Mouse (Mus musculus) neural tube, embryonic 12.5 days (tissue): Measurements from ENCODE around the gene Oas1f. TPM values are rescaled to one million over a fixed set of nuclear protein-coding genes. Genes with fewer than 3 reads are reported as not detected.
"Not testable (repeated sequence)": the region's sequence is repeated elsewhere in the genome, so short reads cannot be mapped to it uniquely, and the experiment has no call there.

ENCODE experiments used
- ATAC-seq: fragments of 200-750 bp; cut with Nextera tagmentation; 2 replicates; pipeline ENCODE4 v1.8.0; 2017; ENCODE audit warnings: low read depth, mild to moderate bottlenecking, moderate TSS enrichment, moderate library complexity; ENCODE audit not compliant: low FRiP score
- H3K27ac ChIP-seq: fragments of 300-500 bp; sonication (generic); 2 replicates; pipeline ENCODE4 v1.5.1; 2016
- H3K27me3 ChIP-seq: fragments of 300-500 bp; sonication (generic); replicated peaks from 2 replicates; pipeline ENCODE4 v1.6.1; 2016; ENCODE audit warnings: mild to moderate bottlenecking
- H3K36me3 ChIP-seq: fragments of 300-500 bp; sonication (generic); 2 replicates; pipeline ENCODE4 v1.6.1; 2016; ENCODE audit warnings: mild to moderate bottlenecking
- H3K4me1 ChIP-seq: fragments of 300-500 bp; sonication (generic); 2 replicates; pipeline ENCODE4 v1.6.1; 2016
- H3K4me2 ChIP-seq: fragments of 300-500 bp; sonication (generic); replicated peaks from 2 replicates; pipeline ENCODE4 v1.6.1; 2016; ENCODE audit warnings: mild to moderate bottlenecking
- H3K4me3 ChIP-seq: fragments of 300-500 bp; sonication (generic); 2 replicates; pipeline ENCODE4 v1.5.1; 2016
- H3K9ac ChIP-seq: fragments of 300-500 bp; sonication (generic); 2 replicates; pipeline ENCODE4 v1.6.1; 2016; ENCODE audit warnings: mild to moderate bottlenecking
- H3K9me3 ChIP-seq: fragments of 300-500 bp; sonication (generic); 2 replicates; pipeline ENCODE4 v1.6.1; 2016; ENCODE audit warnings: mild to moderate bottlenecking
- WGBS: fragments of 180-500 bp; shearing (Covaris S2); methylation state at CpG from one replicate; pipeline ENCODE4 v1.1.7; 2016; 5-methylcytosine and 5-hydroxymethylcytosine counted together
- polyA plus RNA-seq: library from polyadenylated mRNA; unstranded; fragments of >200 nt; fragmentation: Nextera tagmentation; extraction: Ambion mirVana; gene quantifications from 2 replicates; pipeline ENCODE4 v1.2.1, GENCODE M21; 2016

Oas1f gene
- polyA plus RNA-seq: not detected in 2 replicates

DNA sequence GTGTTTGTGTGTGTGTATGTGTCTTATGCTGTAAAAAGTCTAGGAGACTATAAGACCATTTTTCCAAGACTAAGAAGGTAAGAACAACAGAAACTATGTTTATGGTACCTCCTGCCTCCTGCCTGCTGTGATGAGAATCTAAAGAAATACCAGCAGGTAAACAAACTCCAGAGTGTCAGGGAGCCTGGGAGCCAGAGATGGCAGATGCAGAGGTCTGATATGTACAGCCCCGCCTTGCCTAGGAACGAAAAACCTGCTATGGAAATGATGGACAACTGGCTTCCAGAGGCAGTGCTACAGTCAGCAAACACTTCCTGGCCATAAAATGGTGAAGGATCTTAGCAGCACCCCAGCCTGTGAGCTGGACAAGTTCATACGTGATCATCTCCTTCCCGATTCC, at the start of gene Oas1f:
Gene Oas1f (plus strand): TSS at position 301 of the 400 bp plus-strand sequence.
- H3K4me1 ChIP-seq: no peaks in the 10 kb centered on the region
- 89% methylated on average over 4 of the region's 4 CpGs for WGBS
- H3K27me3 ChIP-seq: no peaks in the 10 kb centered on the region
- H3K9me3 ChIP-seq: 0 out of 2 replicates have a peak, but pooled peaks cover 3% of the 10 kb centered on the region
- no peak within 1 kb of the TSS for H3K4me3 ChIP-seq
- no peak within 1 kb of the TSS for H3K9ac ChIP-seq
- H3K27ac ChIP-seq: no peak within 1 kb of the TSS
- no peak within 1 kb of the TSS for H3K4me2 ChIP-seq
- no peak for ATAC-seq
- H3K36me3 ChIP-seq: no peaks in the 10 kb centered on the region

DNA sequence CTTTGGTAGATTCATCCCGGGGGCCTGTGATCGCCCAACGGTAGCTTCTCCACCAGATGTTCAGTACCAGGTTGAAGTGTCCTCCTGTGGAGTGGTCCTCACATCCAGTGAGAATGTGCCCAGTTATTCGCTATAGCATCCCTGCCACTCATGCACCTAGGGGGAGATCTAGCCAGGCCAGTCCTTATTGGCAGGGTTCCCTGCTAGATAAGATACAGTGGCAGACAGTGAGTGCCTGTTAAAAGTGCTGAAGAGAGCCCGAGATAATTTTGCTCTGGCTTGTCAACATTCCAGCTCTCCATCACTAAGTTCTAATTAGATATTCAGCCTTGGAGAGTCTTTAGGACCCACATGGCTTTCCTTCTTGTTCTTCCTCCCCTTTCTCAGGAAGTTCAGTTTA, 49.0 kb upstream of the Oas1f start:
- H3K36me3 ChIP-seq, H3K9ac ChIP-seq, ATAC-seq, H3K27ac ChIP-seq, H3K27me3 ChIP-seq, H3K9me3 ChIP-seq, H3K4me1 ChIP-seq, H3K4me3 ChIP-seq, H3K4me2 ChIP-seq: not testable (repeated sequence)
- WGBS: 81% methylated on average over 5 of the region's 5 CpGs

DNA sequence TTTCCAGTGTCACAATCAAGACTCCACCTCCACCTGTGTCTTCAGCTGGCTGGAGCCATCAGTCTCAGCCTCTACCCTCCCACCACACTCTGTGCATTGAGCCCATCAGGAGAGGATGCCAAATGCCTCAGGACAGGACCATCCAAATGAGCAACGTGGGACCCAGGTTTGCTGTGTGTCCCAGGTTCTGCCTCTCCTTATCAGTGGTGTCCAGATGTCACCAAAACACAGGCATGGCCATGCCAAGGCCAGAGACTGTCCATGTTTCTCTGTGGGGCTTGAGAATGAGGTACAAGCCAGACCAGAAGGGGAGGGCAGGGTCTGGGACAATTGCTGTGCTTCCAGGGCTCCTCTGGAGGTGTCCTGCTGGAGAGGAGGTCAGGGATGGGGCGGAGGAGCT, 48.2 kb upstream of the Oas1f start:
- not testable (repeated sequence) for H3K4me3 ChIP-seq, ATAC-seq, H3K27ac ChIP-seq, H3K36me3 ChIP-seq, H3K9me3 ChIP-seq, H3K4me2 ChIP-seq, H3K4me1 ChIP-seq, H3K27me3 ChIP-seq, H3K9ac ChIP-seq
- 77% methylated on average over 2 of the region's 2 CpGs for WGBS

- no peak overlapping the region for H3K9ac ChIP-seq
- no peaks in the 10 kb centered on the region for H3K4me1 ChIP-seq
- H3K27me3 ChIP-seq: no peaks in the 10 kb centered on the region
- H3K27ac ChIP-seq: no peak overlapping the region
- no peaks in the 10 kb centered on the region for H3K36me3 ChIP-seq
- WGBS: 74% methylated on average over 2 of the region's 2 CpGs
- no peak overlapping the region for H3K4me2 ChIP-seq
- H3K9me3 ChIP-seq: peaks cover 5% of the 10 kb centered on the region; the same call in 1 of the 2 replicates
- no peak overlapping the region for H3K4me3 ChIP-seq
- no peak for ATAC-seq
Observed at GRCm38 (mm10) chr5:120803596-120803995, 43.6 kb upstream of the Oas1f start.

DNA sequence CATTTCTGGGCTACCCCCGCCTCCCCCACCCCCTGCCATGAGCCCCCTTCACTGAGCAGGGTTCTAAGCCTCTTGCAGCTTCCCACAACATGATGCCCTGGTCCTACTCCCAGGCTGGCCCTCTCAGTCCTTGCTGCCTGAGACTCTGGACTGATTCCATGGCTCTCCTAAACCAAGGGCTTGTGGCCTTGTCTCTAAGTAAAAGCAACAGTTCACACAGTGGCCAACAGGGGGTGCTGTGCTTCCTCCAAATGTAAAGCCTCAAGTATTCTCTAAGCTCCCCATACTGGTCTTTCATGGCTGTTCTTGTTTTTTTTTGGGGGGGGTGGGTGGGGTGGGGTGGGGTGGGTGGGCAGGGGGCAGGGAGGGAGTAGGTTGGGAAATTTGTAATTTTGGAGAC, 40.7 kb upstream of the Oas1f start:
- H3K9ac ChIP-seq: no peak overlapping the region
- WGBS: 100% methylated on average over 1 of the region's 1 CpGs

DNA sequence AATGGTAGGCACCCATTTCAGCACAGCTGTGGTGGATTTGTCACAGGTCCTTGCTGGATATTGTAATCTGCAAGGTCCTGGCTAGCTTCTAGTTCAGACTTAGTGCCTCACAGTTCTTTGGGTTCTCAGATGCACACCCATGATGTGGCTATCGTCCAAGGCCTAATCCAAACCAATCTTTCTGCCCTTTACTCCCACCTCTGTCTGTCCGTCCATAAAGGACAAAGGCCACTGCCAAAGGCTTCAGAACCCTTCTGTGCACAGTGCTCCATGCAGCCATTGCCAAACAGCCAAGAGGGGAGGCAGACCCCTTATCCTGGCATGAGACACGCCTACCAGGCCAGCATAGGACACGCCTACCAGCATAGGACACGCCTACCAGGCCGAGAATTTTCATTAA, 38.0 kb upstream of the Oas1f start:
- no peak overlapping the region for H3K27ac ChIP-seq
- H3K36me3 ChIP-seq: no peaks in the 10 kb centered on the region
- H3K9ac ChIP-seq: no peak overlapping the region
- peaks cover 3% of the 10 kb centered on the region; the same call in 1 of the 2 replicates for H3K9me3 ChIP-seq
- H3K4me3 ChIP-seq: no peak overlapping the region
- H3K27me3 ChIP-seq: no peaks in the 10 kb centered on the region
- WGBS: 38% methylated on average over 6 of the region's 6 CpGs
- ATAC-seq: no peak
- no peak overlapping the region for H3K4me2 ChIP-seq
- no peaks in the 10 kb centered on the region; the same call in 1 of the 2 replicates for H3K4me1 ChIP-seq

More for the DNA sequence above, 40.7 kb upstream of the Oas1f start:
- H3K9me3 ChIP-seq: peaks cover 5% of the 10 kb centered on the region; the same call in 1 of the 2 replicates
- no peak overlapping the region for H3K4me2 ChIP-seq
- no peak overlapping the region for H3K27ac ChIP-seq
- no peak overlapping the region for H3K4me3 ChIP-seq
- ATAC-seq: no peak
- H3K27me3 ChIP-seq: no peaks in the 10 kb centered on the region
- H3K4me1 ChIP-seq: no peaks in the 10 kb centered on the region
- no peaks in the 10 kb centered on the region for H3K36me3 ChIP-seq

- peak within 1 kb of the TSS; percentile 57 for H3K4me2 ChIP-seq
- H3K36me3 ChIP-seq: no peaks in the 10 kb centered on the region
- WGBS: 8% methylated on average over 18 of the region's 18 CpGs
- no peaks in the 10 kb centered on the region; the same call in 1 of the 2 replicates for H3K4me1 ChIP-seq
- ATAC-seq: 0 out of 2 replicates have a peak, but pooled peaks have one; percentile 44
- H3K9me3 ChIP-seq: no peaks in the 10 kb centered on the region
- no peak within 1 kb of the TSS for H3K27ac ChIP-seq
- no peaks in the 10 kb centered on the region for H3K27me3 ChIP-seq
- H3K9ac ChIP-seq: 0 out of 2 replicates have a peak within 1 kb of the TSS, but pooled peaks have one; percentile 44
- peak within 1 kb of the TSS; percentile 11; the same call in 1 of the 2 replicates for H3K4me3 ChIP-seq
Observed at GRCm38 (mm10) chr5:120811951-120812819, 35.0 kb upstream of the Oas1f start, which contains the start of gene Oas1c. TSS of gene Oas1c (minus strand) at chr5:120812514.

- no peak overlapping the region; the same call in 1 of the 2 replicates for H3K4me3 ChIP-seq
- no peak overlapping the region for H3K9ac ChIP-seq
- H3K36me3 ChIP-seq: no peaks in the 10 kb centered on the region
- peak overlapping the region; percentile 57 for H3K4me2 ChIP-seq
- H3K9me3 ChIP-seq: no peaks in the 10 kb centered on the region
- no peak for ATAC-seq
- H3K4me1 ChIP-seq: no peaks in the 10 kb centered on the region; the same call in 1 of the 2 replicates
- H3K27ac ChIP-seq: no peak overlapping the region
- no peaks in the 10 kb centered on the region for H3K27me3 ChIP-seq
- WGBS: 83% methylated on average over 6 of the region's 6 CpGs
Observed at GRCm38 (mm10) chr5:120813023-120813422, 34.1 kb upstream of the Oas1f start.

DNA sequence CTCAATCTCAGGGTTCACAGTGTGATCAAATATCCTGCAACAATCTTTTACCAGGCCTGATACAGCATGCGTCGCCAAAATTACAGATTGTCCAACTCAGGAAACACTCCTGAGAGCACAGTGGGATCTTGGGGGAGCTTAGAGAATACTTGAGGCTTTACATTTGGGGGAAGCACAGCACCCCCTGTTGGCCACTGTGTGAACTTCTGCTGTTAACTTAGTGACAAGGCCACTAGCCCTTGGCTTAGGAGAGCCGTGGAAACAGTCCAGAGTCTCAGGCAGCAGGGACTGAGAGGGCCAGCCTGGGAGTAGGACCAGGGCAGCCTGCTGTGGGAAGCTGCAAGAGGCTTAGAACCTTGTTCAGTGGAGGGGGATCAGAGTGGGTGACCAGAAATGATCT, 31.2 kb upstream of the Oas1f start:
- Histone ChIP-seq H3K27ac (no peak overlapping the region), H3K27me3 (no peaks in the 10 kb centered on the region), H3K4me2 (no peak overlapping the region), H3K9me3 (peaks cover 15% of the 10 kb centered on the region), H3K4me3 (no peak overlapping the region), H3K9ac (no peak overlapping the region), H3K36me3 (no peaks in the 10 kb centered on the region), H3K4me1 (no peaks in the 10 kb centered on the region; the same call in 1 of the 2 replicates)
- 61% methylated on average over 3 of the region's 3 CpGs for WGBS
- no peak for ATAC-seq

DNA sequence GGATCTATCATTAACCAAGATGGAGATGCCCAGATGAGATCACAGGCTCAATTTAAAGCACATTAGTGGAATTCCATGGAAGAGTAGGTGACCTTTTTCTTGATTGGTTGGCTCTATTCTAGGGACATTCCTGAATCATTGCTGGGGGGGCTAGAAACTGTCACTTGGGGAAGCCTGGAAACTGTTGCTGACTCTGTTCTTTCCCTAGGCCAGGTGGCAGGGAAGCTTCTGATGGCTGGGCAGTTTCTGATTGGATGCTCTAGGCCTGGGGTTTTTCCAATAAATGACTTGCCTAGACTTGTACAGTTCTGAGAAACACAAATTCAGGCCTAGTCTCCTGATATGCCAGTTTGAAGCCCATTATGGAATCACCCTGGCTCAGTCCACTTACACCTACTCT, 28.2 kb upstream of the Oas1f start:
- Histone ChIP-seq H3K4me3 (no peak overlapping the region), H3K36me3 (no peaks in the 10 kb centered on the region), H3K4me1 (no peaks in the 10 kb centered on the region), H3K27ac (no peak overlapping the region), H3K9ac (no peak overlapping the region), H3K4me2 (no peak overlapping the region), H3K9me3 (peaks cover 16% of the 10 kb centered on the region), H3K27me3 (no peaks in the 10 kb centered on the region)
- ATAC-seq: no peak

- Histone ChIP-seq H3K27ac (no peak overlapping the region), H3K9me3 (no peaks in the 10 kb centered on the region), H3K36me3 (no peaks in the 10 kb centered on the region), H3K4me2 (no peak overlapping the region), H3K4me3 (no peak overlapping the region), H3K9ac (no peak overlapping the region), H3K27me3 (0 out of 2 replicates have a peak, but pooled peaks cover 4% of the 10 kb centered on the region), H3K4me1 (no peaks in the 10 kb centered on the region)
- 87% methylated on average over 4 of the region's 4 CpGs for WGBS
- no peak for ATAC-seq
Observed at GRCm38 (mm10) chr5:120831031-120831430, 16.1 kb upstream of the Oas1f start.

DNA sequence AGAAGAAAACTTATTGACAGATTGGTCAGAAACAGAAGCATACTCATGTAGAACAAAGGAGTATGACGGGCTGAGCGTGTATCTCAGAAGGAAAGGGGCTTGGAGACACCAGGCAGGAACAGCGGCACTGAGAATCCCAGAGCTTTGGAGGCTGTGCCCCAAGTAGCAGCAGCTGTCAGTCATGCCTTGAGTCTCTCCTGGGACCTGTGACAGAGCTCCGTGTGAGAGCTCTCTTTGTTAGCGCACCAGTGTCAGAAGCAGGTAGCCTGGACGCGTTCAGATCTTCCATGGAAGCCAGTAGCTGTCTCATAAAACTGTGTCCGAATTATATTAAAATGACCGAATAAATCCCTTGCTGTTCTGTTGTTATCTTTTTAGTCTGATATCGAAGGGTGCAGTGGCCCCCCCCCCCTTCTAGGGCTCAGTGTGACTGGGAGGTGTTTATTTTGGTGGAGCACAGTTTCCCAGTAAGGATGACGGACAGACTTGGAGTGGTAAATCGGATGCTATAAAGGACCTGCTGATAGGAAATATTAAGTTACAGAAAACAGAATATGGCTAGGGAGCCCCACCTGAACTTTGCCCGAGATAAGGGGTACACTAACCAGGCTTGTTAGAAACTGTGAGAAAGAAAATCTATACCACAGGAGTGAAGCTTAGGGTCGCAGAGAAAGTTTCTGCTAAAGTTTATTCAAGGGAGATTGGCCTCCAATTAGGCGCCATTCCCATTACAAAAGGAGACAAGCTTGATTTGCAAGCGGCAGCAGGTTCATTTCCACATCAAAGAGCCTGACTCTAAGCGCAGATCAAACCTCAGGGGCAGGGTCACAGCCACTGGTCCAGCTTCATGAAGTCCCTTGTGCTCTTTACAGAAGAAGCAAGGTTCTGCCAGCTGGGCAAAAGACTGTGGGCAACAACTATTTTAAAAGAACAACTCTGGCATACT, 13.6 kb upstream of the Oas1f start:
- no peak overlapping the region for H3K27ac ChIP-seq
- peak overlapping the region; percentile 22; the same call in 1 of the 2 replicates for H3K4me2 ChIP-seq
- 12% methylated on average over 17 of the region's 17 CpGs for WGBS
- no peak overlapping the region for H3K4me3 ChIP-seq
- H3K9ac ChIP-seq: no peak overlapping the region
- H3K9me3 ChIP-seq: no peaks in the 10 kb centered on the region
- ATAC-seq: no peak
- H3K4me1 ChIP-seq: no peaks in the 10 kb centered on the region
- 0 out of 2 replicates have a peak, but pooled peaks cover 4% of the 10 kb centered on the region for H3K27me3 ChIP-seq
- no peaks in the 10 kb centered on the region for H3K36me3 ChIP-seq
